Mouse (Mus musculus): ENCODE data around the gene Slc37a1. TPM values are rescaled to one million over a fixed set of nuclear protein-coding genes. Genes with fewer than 3 reads are reported as not detected.

Slc37a1 gene
- 59.6 and 59.7 TPM in 2 replicates for polyA plus RNA-seq (2012; rRNA removed)

GRCm38 (mm10) chr17:31286492-31286891 is at the start of gene Slc37a1:
Slc37a1 (plus strand) TSS chr17:31286792.
- 100% methylated on average over 1 of the region's 1 CpGs for WGBS
- Histone ChIP-seq H3K36me3 (ENCODE audit: control insufficient read depth, insufficient read depth, low read length) (no peaks in the 10 kb centered on the region), H3K4me3 (ENCODE audit: control insufficient read depth, insufficient read depth, low read length) (no peak within 1 kb of the TSS), H3K27ac (ENCODE audit: control insufficient read depth, insufficient read depth, low read length) (no peak within 1 kb of the TSS), H3K27me3 (ENCODE audit: control insufficient read depth, insufficient read depth, low read length) (no peaks in the 10 kb centered on the region), H3K4me1 (replicated peaks; ENCODE audit: control insufficient read depth, insufficient read depth, low read length) (peaks cover 3% of the 10 kb centered on the region; the same call in 1 of the 2 replicates)
- DNase-seq = no peak
- no peak for TF ChIP-seq CTCF (IDR thresholded peaks at IDR 0.05; ENCODE audit: borderline replicate concordance, control insufficient read depth, extremely low read depth, insufficient read depth, low read length, poor library complexity)
- TF ChIP-seq POLR2A (IDR thresholded peaks at IDR 0.05; ENCODE audit: control insufficient read depth, extremely low read depth, insufficient read depth, low read length, poor library complexity) = no peak

- 94% methylated on average over 7 of the region's 7 CpGs for WGBS
- no peak for DNase-seq
- no peak overlapping the region for H3K4me3 ChIP-seq (ENCODE audit: control insufficient read depth, insufficient read depth, low read length)
- H3K27ac ChIP-seq (ENCODE audit: control insufficient read depth, insufficient read depth, low read length) = no peak overlapping the region
- H3K36me3 ChIP-seq (ENCODE audit: control insufficient read depth, insufficient read depth, low read length) = peaks cover 85% of the 10 kb centered on the region
- TF ChIP-seq POLR2A (IDR thresholded peaks at IDR 0.05; ENCODE audit: control insufficient read depth, extremely low read depth, insufficient read depth, low read length, poor library complexity) (no peak), CTCF (IDR thresholded peaks at IDR 0.05; ENCODE audit: borderline replicate concordance, control insufficient read depth, extremely low read depth, insufficient read depth, low read length, poor library complexity) (no peak)
- no peaks in the 10 kb centered on the region for H3K27me3 ChIP-seq (ENCODE audit: control insufficient read depth, insufficient read depth, low read length)
- H3K4me1 ChIP-seq (replicated peaks; ENCODE audit: control insufficient read depth, insufficient read depth, low read length) = no peaks in the 10 kb centered on the region
These were observed 48.2 kb upstream of the Slc37a1 start for GRCm38 (mm10) chr17:31238234-31239020.

- Histone ChIP-seq H3K27ac (ENCODE audit: control insufficient read depth, insufficient read depth, low read length) (no peak overlapping the region), H3K36me3 (ENCODE audit: control insufficient read depth, insufficient read depth, low read length) (peaks cover 61% of the 10 kb centered on the region), H3K4me1 (replicated peaks; ENCODE audit: control insufficient read depth, insufficient read depth, low read length) (no peaks in the 10 kb centered on the region), H3K4me3 (ENCODE audit: control insufficient read depth, insufficient read depth, low read length) (no peak overlapping the region), H3K27me3 (ENCODE audit: control insufficient read depth, insufficient read depth, low read length) (no peaks in the 10 kb centered on the region)
- 94% methylated on average over 8 of the region's 8 CpGs for WGBS
- no peak for DNase-seq
- TF ChIP-seq CTCF (IDR thresholded peaks at IDR 0.05; ENCODE audit: borderline replicate concordance, control insufficient read depth, extremely low read depth, insufficient read depth, low read length, poor library complexity) (no peak), POLR2A (IDR thresholded peaks at IDR 0.05; ENCODE audit: control insufficient read depth, extremely low read depth, insufficient read depth, low read length, poor library complexity) (no peak)
These were observed 45.4 kb upstream of the Slc37a1 start for GRCm38 (mm10) chr17:31241156-31241555.

- Histone ChIP-seq H3K36me3 (ENCODE audit: control insufficient read depth, insufficient read depth, low read length) (peaks cover 44% of the 10 kb centered on the region), H3K4me3 (ENCODE audit: control insufficient read depth, insufficient read depth, low read length) (no peak overlapping the region), H3K27me3 (ENCODE audit: control insufficient read depth, insufficient read depth, low read length) (no peaks in the 10 kb centered on the region), H3K4me1 (replicated peaks; ENCODE audit: control insufficient read depth, insufficient read depth, low read length) (no peaks in the 10 kb centered on the region), H3K27ac (ENCODE audit: control insufficient read depth, insufficient read depth, low read length) (no peak overlapping the region)
- WGBS = 8% methylated on average over 1 of the region's 1 CpGs
- peak; percentile 76; the same call in 1 of the 2 replicates for TF ChIP-seq CTCF (IDR thresholded peaks at IDR 0.05; ENCODE audit: borderline replicate concordance, control insufficient read depth, extremely low read depth, insufficient read depth, low read length, poor library complexity)
- no peak for TF ChIP-seq POLR2A (IDR thresholded peaks at IDR 0.05; ENCODE audit: control insufficient read depth, extremely low read depth, insufficient read depth, low read length, poor library complexity)
- peak; percentile 45 for DNase-seq
These were observed 43.8 kb upstream of the Slc37a1 start for GRCm38 (mm10) chr17:31242764-31243163.

- Histone ChIP-seq H3K4me3 (ENCODE audit: control insufficient read depth, insufficient read depth, low read length) (no peak overlapping the region), H3K4me1 (replicated peaks; ENCODE audit: control insufficient read depth, insufficient read depth, low read length) (no peaks in the 10 kb centered on the region), H3K36me3 (ENCODE audit: control insufficient read depth, insufficient read depth, low read length) (peaks cover 20% of the 10 kb centered on the region), H3K27ac (ENCODE audit: control insufficient read depth, insufficient read depth, low read length) (no peak overlapping the region), H3K27me3 (ENCODE audit: control insufficient read depth, insufficient read depth, low read length) (no peaks in the 10 kb centered on the region)
- TF ChIP-seq CTCF (IDR thresholded peaks at IDR 0.05; ENCODE audit: borderline replicate concordance, control insufficient read depth, extremely low read depth, insufficient read depth, low read length, poor library complexity) (no peak), POLR2A (IDR thresholded peaks at IDR 0.05; ENCODE audit: control insufficient read depth, extremely low read depth, insufficient read depth, low read length, poor library complexity) (no peak)
- 58% methylated on average over 5 of the region's 5 CpGs for WGBS
- no peak for DNase-seq
These were observed 41.3 kb upstream of the Slc37a1 start for GRCm38 (mm10) chr17:31245321-31245720.

- WGBS = 89% methylated on average over 5 of the region's 5 CpGs
- TF ChIP-seq CTCF (IDR thresholded peaks at IDR 0.05; ENCODE audit: borderline replicate concordance, control insufficient read depth, extremely low read depth, insufficient read depth, low read length, poor library complexity) = no peak
- no peak for TF ChIP-seq POLR2A (IDR thresholded peaks at IDR 0.05; ENCODE audit: control insufficient read depth, extremely low read depth, insufficient read depth, low read length, poor library complexity)
- peaks cover 4% of the 10 kb centered on the region; the same call in 1 of the 2 replicates for H3K36me3 ChIP-seq (ENCODE audit: control insufficient read depth, insufficient read depth, low read length)
These were observed 39.4 kb upstream of the Slc37a1 start for GRCm38 (mm10) chr17:31247144-31247543.

More at GRCm38 (mm10) chr17:31247144-31247543, 39.4 kb upstream of the Slc37a1 start:
- Histone ChIP-seq H3K4me1 (replicated peaks; ENCODE audit: control insufficient read depth, insufficient read depth, low read length) (no peaks in the 10 kb centered on the region), H3K27ac (ENCODE audit: control insufficient read depth, insufficient read depth, low read length) (no peak overlapping the region), H3K27me3 (ENCODE audit: control insufficient read depth, insufficient read depth, low read length) (no peaks in the 10 kb centered on the region), H3K4me3 (ENCODE audit: control insufficient read depth, insufficient read depth, low read length) (no peak overlapping the region)
- DNase-seq = no peak

Measured in thymus, adult 2 months (tissue).